Comparison of ENCODE assay signal across 10 mouse cellular contexts in genomic region chr13:119709388-119710267, GRCm38 (mm10). TPM values are rescaled to one million over a fixed set of nuclear protein-coding genes. Genes with fewer than 3 reads are reported as not detected.
DNase-seq lines count a peak whose midpoint lies in the region; ATAC-seq and TF ChIP-seq lines count a peak whose summit lies in the region.
"Had no signal": no experiment of that assay in that cellular context is flagged by ENCODE, and none has a peak within 500 bp of the region (broad histone marks: within the 10 kb centered on the region; RNA-seq: fewer than 3 reads in every experiment).

No protein-coding gene starts in this region.

- H3K4me1 ChIP-seq in forebrain, embryonic 14.5 days (ENCODE audit: control insufficient read depth, insufficient read depth, low read length) = no peaks in the 10 kb centered on the region
- no peaks in the 10 kb centered on the region for H3K4me1 ChIP-seq in forebrain, postnatal 0 days (ENCODE audit: insufficient read depth)
- no peaks in the 10 kb centered on the region for H3K4me1 ChIP-seq in midbrain, embryonic 15.5 days

- no peaks in the 10 kb centered on the region for H3K27me3 ChIP-seq in forebrain, embryonic 14.5 days (replicated peaks; ENCODE audit: control insufficient read depth, insufficient read depth, low read length)
- no peaks in the 10 kb centered on the region for H3K27me3 ChIP-seq in forebrain, postnatal 0 days (ENCODE audit: insufficient read depth, low read length)
- H3K27me3 ChIP-seq in midbrain, embryonic 15.5 days (replicated peaks) = no peaks in the 10 kb centered on the region

- H3K9me3 ChIP-seq in forebrain, embryonic 14.5 days (replicated peaks; ENCODE audit: control insufficient read depth, low read length) = no peaks in the 10 kb centered on the region
- H3K9me3 ChIP-seq in forebrain, postnatal 0 days (ENCODE audit: low read length) = no peaks in the 10 kb centered on the region
- H3K9me3 ChIP-seq in midbrain, embryonic 15.5 days = no peaks in the 10 kb centered on the region

- H3K4me2 ChIP-seq in forebrain, embryonic 14.5 days (ENCODE audit: low read length) = no peak overlapping the region
- no peak overlapping the region for H3K4me2 ChIP-seq in forebrain, postnatal 0 days (ENCODE audit: low read depth)
- H3K4me2 ChIP-seq in midbrain, embryonic 15.5 days = no peak overlapping the region

- DNase-seq in forebrain, embryonic 14.5 days (ENCODE audit: low spot score) = no peak
- no peak for DNase-seq in forebrain, postnatal 0 days
- DNase-seq in lung, adult 18-20 months = peak; percentile 18 to 37
- DNase-seq in lung, postnatal 4 days = no peak
- peak; percentile 24 to 58 for DNase-seq in adrenal gland, postnatal 36 days
- no peak for DNase-seq in ovary, postnatal 36 days (ENCODE audit: low spot score)
- no peak for DNase-seq in urinary bladder, postnatal 4 days (ENCODE audit: low spot score in 2 of 2)
- DNase-seq: heart, postnatal 10 days; thymus, adult 18-20 months had no signal

- WGBS in forebrain, embryonic 14.5 days = 90% methylated on average over 8 of the region's 8 CpGs
- 85% methylated on average over 8 of the region's 8 CpGs for WGBS in forebrain, postnatal 0 days
- WGBS in midbrain, embryonic 15.5 days = 89% methylated on average over 8 of the region's 8 CpGs

- H3K9ac ChIP-seq in forebrain, embryonic 14.5 days (ENCODE audit: low read length) = no peak overlapping the region
- no peak overlapping the region for H3K9ac ChIP-seq in forebrain, postnatal 0 days
- no peak overlapping the region for H3K9ac ChIP-seq in midbrain, embryonic 15.5 days

- peak; percentile 43; the same call in 1 of the 2 replicates for ATAC-seq in forebrain, embryonic 14.5 days
- ATAC-seq in forebrain, postnatal 0 days = no peak
- ATAC-seq in midbrain, embryonic 15.5 days (replicated peaks) = peak; percentile 31

- H3K27ac ChIP-seq in forebrain, embryonic 14.5 days (ENCODE audit: low read depth, low read length) = no peak overlapping the region
- no peak overlapping the region for H3K27ac ChIP-seq in forebrain, postnatal 0 days (ENCODE audit: low read depth, low read length)
- H3K27ac ChIP-seq in midbrain, embryonic 15.5 days = no peak overlapping the region

- H3K36me3 ChIP-seq in forebrain, embryonic 14.5 days (ENCODE audit: control insufficient read depth, insufficient read depth, low read length) = peaks cover 77% of the 10 kb centered on the region
- H3K36me3 ChIP-seq in forebrain, postnatal 0 days (ENCODE audit: insufficient read depth) = peaks cover 62% of the 10 kb centered on the region
- peaks cover 27% of the 10 kb centered on the region for H3K36me3 ChIP-seq in midbrain, embryonic 15.5 days (replicated peaks)

- H3K4me3 ChIP-seq in forebrain, embryonic 14.5 days (ENCODE audit: low read depth, low read length) = no peak overlapping the region
- no peak overlapping the region for H3K4me3 ChIP-seq in forebrain, postnatal 0 days (ENCODE audit: low read depth, low read length)
- no peak overlapping the region for H3K4me3 ChIP-seq in midbrain, embryonic 15.5 days

- TF ChIP-seq CTCF in forebrain, postnatal 0 days (IDR thresholded peaks at IDR 0.05; ENCODE audit: low read depth) = no peak

RNA-seq across cellular contexts. Expression of gene Hmgcs1, which starts 19.4 kb away (rescaled TPM):
- 311 and 398 TPM in 2 replicates for polyA plus RNA-seq in forebrain, embryonic 14.5 days (2014; fragmentation: Nextera tagmentation; extraction: Ambion mirVana)
- total RNA-seq in forebrain, postnatal 0 days (2014; rRNA removed) = 392 and 404 TPM in 2 replicates
- 334 and 452 TPM in 2 replicates for polyA plus RNA-seq in forebrain, postnatal 0 days (2015; fragmentation: Nextera tagmentation; extraction: Ambion mirVana)
- total RNA-seq in adrenal gland, postnatal 36 days (2021) = 100 to 1,000 TPM; 300 to 363 TPM
- 506 and 523 TPM in 2 replicates for polyA plus RNA-seq in midbrain, embryonic 15.5 days (2015; fragmentation: Nextera tagmentation; extraction: Ambion mirVana)

RNA-seq across cellular contexts. Expression of gene Nim1k, which starts 46.1 kb away (rescaled TPM):
- 6.8 and 7.2 TPM in 2 replicates for polyA plus RNA-seq in forebrain, embryonic 14.5 days (2014; fragmentation: Nextera tagmentation; extraction: Ambion mirVana)
- 11.2 and 11.3 TPM in 2 replicates for total RNA-seq in forebrain, postnatal 0 days (2014; rRNA removed)
- 7.5 and 8.7 TPM in 2 replicates for polyA plus RNA-seq in forebrain, postnatal 0 days (2015; fragmentation: Nextera tagmentation; extraction: Ambion mirVana)
- 1 to 10 TPM in 1 of 2 experiments, under 1 TPM in 1; 0.83 to 3.2 TPM for total RNA-seq in adrenal gland, postnatal 36 days (2021)
- polyA plus RNA-seq in midbrain, embryonic 15.5 days (2015; fragmentation: Nextera tagmentation; extraction: Ambion mirVana) = 4.5 and 4.7 TPM in 2 replicates

Comparison
In these comparisons a context has a peak if more than half of its experiments do, and no peak if none do; other contexts are left out.
1. DNase-seq: peak in lung, adult 18-20 months (2 of 2) and adrenal gland, postnatal 36 days (2 of 2); none in forebrain, embryonic 14.5 days (single experiment), forebrain, postnatal 0 days (single experiment), lung, postnatal 4 days (0 of 2), ovary, postnatal 36 days (single experiment) and urinary bladder, postnatal 4 days (0 of 2).